In the genomic region with DNA sequence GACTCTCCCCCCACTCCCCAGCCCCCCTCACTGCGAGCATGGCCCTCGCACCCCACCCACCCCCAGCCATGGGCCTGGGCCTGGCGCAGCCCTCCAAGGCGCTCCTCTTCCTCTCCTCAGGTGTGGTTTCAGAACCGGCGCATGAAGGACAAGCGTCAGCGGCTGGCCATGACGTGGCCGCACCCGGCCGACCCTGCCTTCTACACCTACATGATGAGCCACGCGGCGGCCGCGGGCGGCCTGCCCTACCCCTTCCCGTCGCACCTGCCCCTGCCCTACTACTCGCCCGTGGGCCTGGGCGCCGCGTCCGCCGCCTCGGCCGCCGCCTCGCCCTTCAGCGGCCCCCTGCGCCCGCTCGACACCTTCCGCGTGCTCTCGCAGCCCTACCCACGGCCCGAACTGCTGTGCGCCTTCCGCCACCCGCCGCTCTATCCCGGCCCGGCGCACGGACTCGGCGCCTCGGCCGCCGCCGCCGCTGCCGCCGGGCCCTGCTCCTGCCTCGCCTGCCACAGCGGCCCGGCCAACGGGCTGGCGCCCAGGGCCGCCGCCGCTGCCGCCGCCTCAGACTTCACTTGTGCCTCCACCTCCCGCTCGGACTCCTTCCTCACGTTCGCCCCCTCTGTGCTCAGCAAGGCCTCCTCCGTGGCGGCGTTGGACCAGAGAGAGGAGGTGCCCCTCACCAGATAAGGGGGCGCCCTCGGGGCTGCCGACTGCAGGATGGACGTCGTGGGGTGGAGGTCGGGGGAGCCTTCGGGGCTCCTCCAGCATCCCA, we compare ENCODE assay signal across 9 mouse cellular contexts. TPM values are rescaled to one million over a fixed set of nuclear protein-coding genes. Genes with fewer than 3 reads are reported as not detected.
DNase-seq lines count a peak whose midpoint lies in the region; ATAC-seq and TF ChIP-seq lines count a peak whose summit lies in the region.
"Had no signal": no experiment of that assay in that cellular context is flagged by ENCODE, and none has a peak within 500 bp of the region (broad histone marks: within the 10 kb centered on the region; RNA-seq: fewer than 3 reads in every experiment).

No protein-coding gene starts in this region.

- H3K27ac ChIP-seq in testis, adult 2 months (ENCODE audit: control insufficient read depth, insufficient read depth, low read depth, low read length): no peak overlapping the region
- H3K27ac ChIP-seq in liver, embryonic 12.5 days: no peak overlapping the region
- H3K27ac ChIP-seq in stomach, postnatal 0 days (replicated peaks): no peak overlapping the region
- no peak overlapping the region for H3K27ac ChIP-seq in kidney, adult 2 months (ENCODE audit: insufficient read depth, low read depth, low read length)

- H3K4me2 ChIP-seq in liver, embryonic 12.5 days: peak overlapping the region; percentile 47
- peak overlapping the region; percentile 50 for H3K4me2 ChIP-seq in stomach, postnatal 0 days (replicated peaks; ENCODE audit: low read depth)

- DNase-seq in embryo, embryonic 9.5 days (ENCODE audit: extremely low spot score): peak; percentile 29
- DNase-seq in embryo, embryonic 10 days (ENCODE audit: low spot score): no peak
- no peak for DNase-seq in testis, postnatal 10 days (ENCODE audit: low spot score)
- peak; percentile 40 for DNase-seq in stomach, postnatal 0 days (ENCODE audit: low spot score)
- no peak for DNase-seq in kidney, adult 2 months

- no peak for TF ChIP-seq POLR2A in testis, adult 2 months (IDR thresholded peaks at IDR 0.05; ENCODE audit: control insufficient read depth, low read depth, low read length)
- no peak for TF ChIP-seq POLR2A in kidney, adult 2 months (IDR thresholded peaks at IDR 0.05; ENCODE audit: low read depth, low read length)

- no peak for ATAC-seq in liver, embryonic 12.5 days
- peak; percentile 53 for ATAC-seq in stomach, postnatal 0 days (ENCODE audit: low FRiP score, low TSS enrichment)
- no peak for ATAC-seq in megakaryocyte progenitor cell, adult 5-6 weeks (replicated peaks; ENCODE audit: poor library complexity)

- no peaks in the 10 kb centered on the region for H3K36me3 ChIP-seq in testis, adult 2 months (ENCODE audit: control insufficient read depth, insufficient read depth, low read length)
- H3K36me3 ChIP-seq in liver, embryonic 12.5 days: no peaks in the 10 kb centered on the region
- no peaks in the 10 kb centered on the region for H3K36me3 ChIP-seq in stomach, postnatal 0 days (ENCODE audit: control insufficient read depth, insufficient read depth, low read length)
- H3K36me3 ChIP-seq in kidney, adult 2 months (ENCODE audit: control insufficient read depth, insufficient read depth, low read length): no peaks in the 10 kb centered on the region

- TF ChIP-seq EP300 in stomach, postnatal 0 days (optimal IDR thresholded peaks at IDR 0.05): no peak

- H3K4me1 ChIP-seq in testis, adult 2 months (ENCODE audit: control insufficient read depth, insufficient read depth, low read length): peaks cover 11% of the 10 kb centered on the region
- peaks cover 8% of the 10 kb centered on the region; the same call in 1 of the 2 replicates for H3K4me1 ChIP-seq in liver, embryonic 12.5 days
- peaks cover 3% of the 10 kb centered on the region; the same call in 1 of the 2 replicates for H3K4me1 ChIP-seq in stomach, postnatal 0 days (replicated peaks; ENCODE audit: control insufficient read depth, insufficient read depth)
- H3K4me1 ChIP-seq in kidney, adult 2 months (ENCODE audit: control insufficient read depth, insufficient read depth, low read length): no peaks in the 10 kb centered on the region

- H3K9ac ChIP-seq in liver, embryonic 12.5 days: no peak overlapping the region
- no peak overlapping the region for H3K9ac ChIP-seq in stomach, postnatal 0 days (ENCODE audit: low read length)

- H3K9me3 ChIP-seq in liver, embryonic 12.5 days (replicated peaks): no peaks in the 10 kb centered on the region
- no peaks in the 10 kb centered on the region for H3K9me3 ChIP-seq in stomach, postnatal 0 days (ENCODE audit: control insufficient read depth, low read length)

- peak overlapping the region; percentile 37 for H3K4me3 ChIP-seq in testis, adult 2 months (ENCODE audit: control insufficient read depth, low read depth, low read length)
- H3K4me3 ChIP-seq in liver, embryonic 12.5 days: peak overlapping the region; percentile 28
- H3K4me3 ChIP-seq in stomach, postnatal 0 days (ENCODE audit: low read depth, low read length): peak overlapping the region; percentile 28
- H3K4me3 ChIP-seq in kidney, adult 2 months (ENCODE audit: insufficient read depth, low read depth, low read length): no peak overlapping the region

- peaks cover 15% of the 10 kb centered on the region for H3K27me3 ChIP-seq in testis, adult 2 months (ENCODE audit: control insufficient read depth, insufficient read depth, low read length)
- H3K27me3 ChIP-seq in liver, embryonic 12.5 days (replicated peaks): peaks cover 100% of the 10 kb centered on the region
- H3K27me3 ChIP-seq in stomach, postnatal 0 days (ENCODE audit: control insufficient read depth, insufficient read depth, low read length): peaks cover 40% of the 10 kb centered on the region
- H3K27me3 ChIP-seq in kidney, adult 2 months (replicated peaks; ENCODE audit: control insufficient read depth, insufficient read depth, low read length): peaks cover 9% of the 10 kb centered on the region

- no peak for TF ChIP-seq CTCF in testis, adult 2 months (IDR thresholded peaks at IDR 0.05; ENCODE audit: control insufficient read depth, insufficient read depth, insufficient replicate concordance, low read depth, low read length)
- TF ChIP-seq CTCF in stomach, postnatal 0 days (IDR thresholded peaks at IDR 0.05; ENCODE audit: low read depth): no peak
- no peak for TF ChIP-seq CTCF in kidney, adult 2 months (conservative IDR thresholded peaks at IDR 0.05; ENCODE audit: insufficient read depth, insufficient read length, low read depth, low read length)

- 11% methylated on average over 81 of the region's 81 CpGs for WGBS in liver, embryonic 12.5 days (ENCODE audit: insufficient replicate concordance)
- 3% methylated on average over 68 of the region's 81 CpGs for WGBS in stomach, postnatal 0 days
- 4% methylated on average over 80 of the region's 81 CpGs for WGBS in kidney, adult 2 months

RNA-seq across cellular contexts. Expression of a gene that starts 3.3 kb away (rescaled TPM):
- 0.02 and 0.08 TPM in 2 replicates for polyA plus RNA-seq in testis, adult 2 months (2012; rRNA removed)
- 0.06 TPM in 1 of 2 replicates, not detected in the other for polyA plus RNA-seq in liver, embryonic 12.5 days (2016; fragmentation: Nextera tagmentation; extraction: Ambion mirVana)
- polyA plus RNA-seq in stomach, postnatal 0 days (2015; fragmentation: Nextera tagmentation; extraction: Ambion mirVana): not detected in 2 replicates
- total RNA-seq in megakaryocyte progenitor cell, adult 5-6 weeks (2015): not detected in 2 replicates
- total RNA-seq in megakaryocyte progenitor cell, adult 5-6 weeks (2017): not detected in 2 replicates
- not detected in 2 replicates for polyA plus RNA-seq in kidney, adult 2 months (2012; rRNA removed)
- total RNA-seq: gastrocnemius, postnatal 4 days had no signal

RNA-seq across cellular contexts. Expression of a gene that starts 55.9 kb away (rescaled TPM):
- not detected in 2 replicates for polyA plus RNA-seq in testis, adult 2 months (2012; rRNA removed)
- not detected in 2 replicates for polyA plus RNA-seq in liver, embryonic 12.5 days (2016; fragmentation: Nextera tagmentation; extraction: Ambion mirVana)
- not detected in 2 replicates for polyA plus RNA-seq in stomach, postnatal 0 days (2015; fragmentation: Nextera tagmentation; extraction: Ambion mirVana)
- not detected in 2 replicates for total RNA-seq in megakaryocyte progenitor cell, adult 5-6 weeks (2015)
- not detected in 2 replicates for total RNA-seq in megakaryocyte progenitor cell, adult 5-6 weeks (2017)
- polyA plus RNA-seq in kidney, adult 2 months (2012; rRNA removed): not detected in 2 replicates

Comparison
In these comparisons a context has a peak if more than half of its experiments do, and no peak if none do; other contexts are left out.
1. DNase-seq: peak in embryo, embryonic 9.5 days (single experiment) and stomach, postnatal 0 days (single experiment); none in embryo, embryonic 10 days (single experiment), testis, postnatal 10 days (single experiment) and kidney, adult 2 months (single experiment).